Mouse (Mus musculus) midbrain, embryonic 12.5 days (tissue): ENCODE measurements at regions not wholly inside any gene's neighbourhood (a gene's known extent, or its start where the extent isn't known, plus 50 kb on each side); places are given as distances from the start of the nearest gene placed in this dataset.
"Not testable (repeated sequence)": the region's sequence is repeated elsewhere in the genome, so short reads cannot be mapped to it uniquely, and the experiment has no call there.

Source experiments
- ATAC-seq: fragments of 200-750 bp; cut with Nextera tagmentation; 2 replicates; pipeline ENCODE4 v1.8.0; 2017; ENCODE audit warnings: low read depth, moderate TSS enrichment, moderate library complexity; ENCODE audit not compliant: low FRiP score
- H3K27ac ChIP-seq: fragments of 300-500 bp; sonication (generic); replicated peaks from 2 replicates; pipeline ENCODE4 v1.5.1; 2016; ENCODE audit warnings: mild to moderate bottlenecking
- H3K27me3 ChIP-seq: fragments of 300-500 bp; sonication (generic); 2 replicates; pipeline ENCODE4 v1.6.1; 2016; ENCODE audit warnings: mild to moderate bottlenecking
- H3K36me3 ChIP-seq: fragments of 300-500 bp; sonication (generic); 2 replicates; pipeline ENCODE4 v1.6.1; 2016
- H3K4me1 ChIP-seq: fragments of 300-500 bp; sonication (generic); 2 replicates; pipeline ENCODE4 v1.6.1; 2016
- H3K4me2 ChIP-seq: fragments of 300-500 bp; sonication (generic); replicated peaks from 2 replicates; pipeline ENCODE4 v1.6.1; 2016; ENCODE audit warnings: mild to moderate bottlenecking, moderate library complexity
- H3K4me3 ChIP-seq: fragments of 300-500 bp; sonication (generic); 2 replicates; pipeline ENCODE4 v1.5.1; 2016; ENCODE audit warnings: mild to moderate bottlenecking
- H3K9ac ChIP-seq: fragments of 300-500 bp; sonication (generic); replicated peaks from 2 replicates; pipeline ENCODE4 v1.6.1; 2016; ENCODE audit warnings: mild to moderate bottlenecking, moderate library complexity
- H3K9me3 ChIP-seq: fragments of 300-500 bp; sonication (generic); 2 replicates; pipeline ENCODE4 v1.6.1; 2016; ENCODE audit warnings: mild to moderate bottlenecking
- WGBS: fragments of 180-500 bp; shearing (Covaris S2); methylation state at CpG from one replicate; pipeline ENCODE4 v1.1.7; 2016; 5-methylcytosine and 5-hydroxymethylcytosine counted together

DNA sequence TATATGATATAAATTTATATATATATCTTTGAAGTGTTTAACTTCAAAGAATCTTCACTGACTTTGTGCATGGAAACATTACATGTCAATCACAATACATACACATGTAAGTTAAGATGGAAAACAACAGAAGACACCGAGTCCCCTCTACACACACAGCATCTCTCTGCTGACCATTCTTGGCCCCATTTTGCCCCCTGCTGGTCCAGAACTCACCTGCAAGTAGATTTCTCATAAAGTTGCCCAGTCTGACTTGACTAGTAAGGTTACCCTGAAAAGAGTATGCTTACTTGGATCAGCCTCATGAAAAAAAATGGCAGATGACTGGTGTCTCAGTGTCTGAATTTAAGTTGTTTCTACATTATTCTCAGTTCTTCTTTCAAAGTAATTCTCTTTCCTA lies 710.9 kb upstream of the Zfp386 start:
- Histone ChIP-seq H3K9ac (no peak overlapping the region), H3K4me1 (no peaks in the 10 kb centered on the region), H3K9me3 (peaks cover 24% of the 10 kb centered on the region), H3K4me3 (no peak overlapping the region), H3K36me3 (no peaks in the 10 kb centered on the region), H3K4me2 (no peak overlapping the region), H3K27ac (no peak overlapping the region), H3K27me3 (no peaks in the 10 kb centered on the region)
- 91% methylated on average over 1 of the region's 1 CpGs for WGBS
- no peak for ATAC-seq

GRCm38 (mm10) chr12:115346112-115346511 lies 701.4 kb upstream of the Zfp386 start:
- not testable (repeated sequence) for ATAC-seq
- WGBS, result 74% methylated on average over 4 of the region's 6 CpGs

GRCm38 (mm10) chr12:115359050-115359449 lies 688.5 kb upstream of the Zfp386 start:
- not testable (repeated sequence) for H3K4me1 ChIP-seq, H3K4me3 ChIP-seq, H3K9ac ChIP-seq, ATAC-seq, H3K27ac ChIP-seq, H3K4me2 ChIP-seq, H3K27me3 ChIP-seq, H3K36me3 ChIP-seq
- H3K9me3 ChIP-seq, result peaks cover 11% of the 10 kb centered on the region
- WGBS, result 76% methylated on average over 2 of the region's 2 CpGs

More at GRCm38 (mm10) chr12:115346112-115346511, 701.4 kb upstream of the Zfp386 start:
- H3K36me3 ChIP-seq, H3K27me3 ChIP-seq, H3K4me1 ChIP-seq, H3K9ac ChIP-seq, H3K4me2 ChIP-seq, H3K27ac ChIP-seq, H3K4me3 ChIP-seq: not testable (repeated sequence)
- peaks cover 10% of the 10 kb centered on the region; the same call in 1 of the 2 replicates for H3K9me3 ChIP-seq

GRCm38 (mm10) chr12:115365628-115366027 lies 681.9 kb upstream of the Zfp386 start:
- 44% methylated on average over 1 of the region's 1 CpGs for WGBS
- not testable (repeated sequence) for H3K27ac ChIP-seq, H3K4me1 ChIP-seq, H3K4me3 ChIP-seq, H3K4me2 ChIP-seq, ATAC-seq, H3K36me3 ChIP-seq, H3K9ac ChIP-seq, H3K27me3 ChIP-seq
- peaks cover 18% of the 10 kb centered on the region for H3K9me3 ChIP-seq

DNA sequence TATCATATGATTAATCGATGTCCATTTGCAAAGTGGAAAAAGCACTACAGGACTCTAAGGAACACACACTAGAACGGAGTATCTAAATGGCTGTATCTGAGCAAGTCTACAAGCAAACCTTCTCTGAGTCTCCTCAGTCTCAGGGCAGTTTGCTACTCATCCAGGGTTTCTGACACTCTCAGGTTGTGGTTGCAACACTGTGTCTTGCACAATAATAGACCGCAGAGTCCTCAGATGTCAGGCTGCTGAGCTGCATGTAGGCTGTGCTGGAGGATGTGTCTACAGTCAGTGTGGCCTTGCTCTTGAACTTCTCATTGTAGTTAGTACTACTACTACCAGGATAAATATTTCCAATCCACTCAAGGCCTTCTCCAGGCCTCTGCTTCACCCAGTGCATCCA lies 675.7 kb upstream of the Zfp386 start:
- not testable (repeated sequence) for H3K9me3 ChIP-seq, H3K27me3 ChIP-seq, H3K27ac ChIP-seq, H3K9ac ChIP-seq, H3K36me3 ChIP-seq, H3K4me2 ChIP-seq, H3K4me3 ChIP-seq, H3K4me1 ChIP-seq, ATAC-seq
- WGBS, result 92% methylated on average over 3 of the region's 3 CpGs

- H3K4me1 ChIP-seq, H3K36me3 ChIP-seq, H3K27ac ChIP-seq, ATAC-seq, H3K9ac ChIP-seq, H3K9me3 ChIP-seq, H3K4me2 ChIP-seq, H3K4me3 ChIP-seq, H3K27me3 ChIP-seq: not testable (repeated sequence)
- WGBS, result 63% methylated on average over 3 of the region's 3 CpGs
These were observed 674.5 kb upstream of the Zfp386 start for GRCm38 (mm10) chr12:115373056-115373455.

- H3K4me2 ChIP-seq, H3K9me3 ChIP-seq, H3K27me3 ChIP-seq, H3K4me3 ChIP-seq, ATAC-seq, H3K27ac ChIP-seq, H3K4me1 ChIP-seq, H3K9ac ChIP-seq, H3K36me3 ChIP-seq: not testable (repeated sequence)
These were observed 661.0 kb upstream of the Zfp386 start for GRCm38 (mm10) chr12:115386479-115386878.

GRCm38 (mm10) chr12:115404116-115404515 lies 643.4 kb upstream of the Zfp386 start:
- H3K27me3 ChIP-seq, result no peaks in the 10 kb centered on the region
- no peak overlapping the region for H3K4me3 ChIP-seq
- no peak for ATAC-seq
- no peak overlapping the region for H3K9ac ChIP-seq
- peaks cover 21% of the 10 kb centered on the region for H3K9me3 ChIP-seq
- H3K4me2 ChIP-seq, result no peak overlapping the region
- H3K4me1 ChIP-seq, result no peaks in the 10 kb centered on the region
- no peak overlapping the region for H3K27ac ChIP-seq
- H3K36me3 ChIP-seq, result no peaks in the 10 kb centered on the region
- WGBS, result 45% methylated on average over 1 of the region's 1 CpGs

GRCm38 (mm10) chr12:115404657-115405056 lies 642.9 kb upstream of the Zfp386 start:
- H3K4me1 ChIP-seq, result no peaks in the 10 kb centered on the region
- no peak overlapping the region for H3K9ac ChIP-seq
- no peak overlapping the region for H3K4me2 ChIP-seq
- WGBS, result 60% methylated on average over 1 of the region's 1 CpGs
- H3K27me3 ChIP-seq, result no peaks in the 10 kb centered on the region
- peaks cover 21% of the 10 kb centered on the region for H3K9me3 ChIP-seq
- H3K27ac ChIP-seq, result no peak overlapping the region
- ATAC-seq, result no peak
- no peaks in the 10 kb centered on the region for H3K36me3 ChIP-seq
- H3K4me3 ChIP-seq, result no peak overlapping the region

DNA sequence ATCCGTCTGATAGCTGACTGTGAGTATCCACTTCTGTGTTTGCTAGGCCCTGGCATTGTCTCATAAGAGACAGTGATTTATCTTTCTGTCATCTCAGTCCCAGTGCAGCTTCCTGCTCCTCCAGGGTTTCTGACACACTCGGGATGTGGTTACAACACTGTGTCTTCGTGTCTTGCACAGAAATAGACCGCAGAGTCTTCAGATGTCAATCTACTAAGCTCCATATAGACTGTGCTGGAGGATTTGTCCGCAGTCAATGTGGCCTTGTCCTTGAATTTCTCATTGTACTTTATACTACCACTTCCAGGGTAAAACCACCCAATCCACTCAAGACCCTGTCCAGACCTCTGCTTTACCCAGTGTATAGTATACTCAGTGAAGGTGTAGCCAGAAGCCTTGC lies 601.3 kb upstream of the Zfp386 start:
- not testable (repeated sequence) for ATAC-seq, H3K9me3 ChIP-seq, H3K9ac ChIP-seq, H3K4me3 ChIP-seq, H3K4me1 ChIP-seq, H3K4me2 ChIP-seq, H3K27me3 ChIP-seq, H3K27ac ChIP-seq, H3K36me3 ChIP-seq
- 79% methylated on average over 3 of the region's 5 CpGs for WGBS

GRCm38 (mm10) chr12:115452626-115453025 lies 594.9 kb upstream of the Zfp386 start:
- H3K4me1 ChIP-seq, H3K9me3 ChIP-seq: not testable (repeated sequence)

GRCm38 (mm10) chr12:115464777-115465176 lies 582.7 kb upstream of the Zfp386 start:
- not testable (repeated sequence) for H3K4me1 ChIP-seq, ATAC-seq, H3K36me3 ChIP-seq, H3K27ac ChIP-seq, H3K9ac ChIP-seq, H3K9me3 ChIP-seq, H3K4me3 ChIP-seq, H3K4me2 ChIP-seq, H3K27me3 ChIP-seq

More at GRCm38 (mm10) chr12:115452626-115453025, 594.9 kb upstream of the Zfp386 start:
- not testable (repeated sequence) for H3K27me3 ChIP-seq, H3K9ac ChIP-seq, H3K4me2 ChIP-seq, H3K36me3 ChIP-seq, H3K27ac ChIP-seq, H3K4me3 ChIP-seq, ATAC-seq
- 65% methylated on average over 3 of the region's 3 CpGs for WGBS

GRCm38 (mm10) chr12:115468015-115468414 lies 579.5 kb upstream of the Zfp386 start:
- not testable (repeated sequence) for H3K9me3 ChIP-seq, H3K9ac ChIP-seq, H3K4me3 ChIP-seq, H3K4me1 ChIP-seq, ATAC-seq, H3K27me3 ChIP-seq, H3K27ac ChIP-seq, H3K36me3 ChIP-seq, H3K4me2 ChIP-seq
- WGBS, result 26% methylated on average over 4 of the region's 4 CpGs
